Mouse (Mus musculus): Measurements from ENCODE around the gene Napb. TPM values are rescaled to one million over a fixed set of nuclear protein-coding genes. Genes with fewer than 3 reads are reported as not detected.

Napb gene
- total and polyA plus RNA-seq, 3 experiments, result not detected

DNA sequence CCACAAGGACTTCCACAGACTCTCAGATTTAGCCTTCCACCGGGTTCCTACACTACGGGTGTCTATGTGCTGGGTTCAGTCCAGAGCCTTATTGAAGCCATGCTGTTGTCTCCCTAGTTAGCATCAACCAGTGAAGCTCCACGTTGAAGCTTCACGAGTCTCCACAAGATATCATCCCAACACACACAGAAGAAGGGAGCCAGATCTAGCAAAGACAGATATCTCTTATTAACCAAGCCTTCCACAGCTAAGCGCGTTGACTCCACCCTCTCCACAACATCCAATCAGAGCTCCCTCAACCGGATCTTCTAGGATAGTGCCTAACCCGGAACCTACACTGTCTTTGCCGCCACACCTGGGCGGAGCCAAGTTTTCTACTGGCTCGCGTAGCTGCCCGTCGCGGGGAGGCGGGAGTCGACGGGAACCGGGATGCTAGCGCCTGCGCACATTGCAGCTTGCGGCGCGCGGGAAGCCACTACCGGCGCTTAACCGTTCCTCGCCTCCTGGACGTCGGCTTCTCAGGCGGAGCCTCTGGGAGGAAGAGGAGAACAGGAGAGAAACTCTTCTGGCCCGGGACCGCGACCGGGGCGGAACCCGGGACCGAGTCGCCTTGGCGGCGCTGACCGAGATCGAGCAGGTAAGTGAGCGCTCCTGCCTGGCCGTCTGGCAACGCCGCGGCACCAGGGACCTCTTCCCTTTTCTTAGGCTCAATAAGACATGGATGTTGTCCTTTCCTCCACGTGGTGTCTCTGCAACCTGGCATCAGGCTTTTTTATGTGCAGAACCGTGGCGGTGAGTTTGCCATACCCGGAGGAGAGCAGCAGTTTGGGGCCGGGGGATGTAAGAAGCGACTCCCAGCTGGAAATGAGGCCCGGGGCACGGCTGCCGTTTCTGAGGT lies 59.8 kb downstream of the Napb start, which contains the start of gene Nxt1:
Nxt1 (plus strand) TSS at position 403 of the 898 bp plus-strand sequence.
- DNase-seq (ENCODE audit: low read depth, low spot score), result peak; percentile 97

DNA sequence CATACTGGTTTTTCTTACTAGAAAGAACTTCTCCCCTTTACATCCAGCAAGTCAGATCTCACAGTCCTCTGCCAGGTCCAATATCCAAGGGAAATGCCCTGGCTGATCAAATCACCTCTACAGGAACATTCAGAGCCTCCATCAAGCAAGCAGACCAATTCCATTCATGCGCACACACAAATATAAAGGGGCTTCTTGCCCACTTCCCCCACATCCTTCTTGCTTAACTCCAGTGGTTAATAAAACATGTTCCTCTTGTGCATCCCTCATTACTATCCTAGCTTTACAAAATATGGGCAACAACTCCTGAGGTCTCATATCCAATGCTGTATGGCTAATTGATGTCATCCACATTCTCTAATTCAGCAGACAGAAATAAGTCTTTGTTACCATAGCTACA lies 68.8 kb downstream of the Napb start:
- no peak overlapping the region for H3K27ac ChIP-seq (ENCODE audit: control insufficient read depth, low read depth, low read length)
- H3K4me1 ChIP-seq (ENCODE audit: control insufficient read depth in 1 of 2, insufficient read depth in 2 of 2, low read length in 2 of 2), result no peaks in the 10 kb centered on the region
- TF ChIP-seq ETS1 (IDR thresholded peaks at IDR 0.05; ENCODE audit: low read depth, low read length) (no peak), MAZ (IDR thresholded peaks at IDR 0.05; ENCODE audit: low read depth, low read length) (no peak), POLR2AphosphoS2 (IDR thresholded peaks at IDR 0.05; ENCODE audit: low read length) (no peak), USF2 (IDR thresholded peaks at IDR 0.05; ENCODE audit: borderline replicate concordance in 1 of 2, insufficient read depth in 1 of 2, low read depth in 1 of 2, low read length in 2 of 2) (no peak)
- no peaks in the 10 kb centered on the region for H3K36me3 ChIP-seq (ENCODE audit: control insufficient read depth in 1 of 2, insufficient read depth in 2 of 2, low read length in 2 of 2)
- H3K9ac ChIP-seq (ENCODE audit: control insufficient read depth, low read depth, low read length, poor library complexity, severe bottlenecking), result no peak overlapping the region
- DNase-seq (ENCODE audit: low read depth, low spot score), result no peak
- H3K79me2 ChIP-seq (ENCODE audit: control insufficient read depth, insufficient read depth, low read length, poor library complexity), result no peaks in the 10 kb centered on the region
- H3K9me3 ChIP-seq (replicated peaks; ENCODE audit: insufficient read depth, low read length), result no peaks in the 10 kb centered on the region
- H3K4me3 ChIP-seq (ENCODE audit: control insufficient read depth in 1 of 2, insufficient read depth in 1 of 2, low read depth in 2 of 2, low read length in 2 of 2), result no peak overlapping the region
- peaks cover 0 to 1% of the 10 kb centered on the region in 2 experiments; a peak in 3 of 4 replicates for H3K27me3 ChIP-seq (ENCODE audit: control insufficient read depth in 1 of 2, insufficient read depth in 2 of 2, low read length in 2 of 2)

More for the DNA sequence above, 59.8 kb downstream of the Napb start, which contains the start of gene Nxt1:
- Histone ChIP-seq H3K4me3 (ENCODE audit: control insufficient read depth in 1 of 2, insufficient read depth in 1 of 2, low read depth in 2 of 2, low read length in 2 of 2) (peak within 1 kb of the TSS; percentile 78 to 93), H3K36me3 (ENCODE audit: control insufficient read depth in 1 of 2, insufficient read depth in 2 of 2, low read length in 2 of 2) (peaks cover 6 to 13% of the 10 kb centered on the region in 2 experiments), H3K9me3 (replicated peaks; ENCODE audit: insufficient read depth, low read length) (no peaks in the 10 kb centered on the region), H3K9ac (ENCODE audit: control insufficient read depth, low read depth, low read length, poor library complexity, severe bottlenecking) (peak within 1 kb of the TSS; percentile 94), H3K27me3 (ENCODE audit: control insufficient read depth in 1 of 2, insufficient read depth in 2 of 2, low read length in 2 of 2) (no peaks in the 10 kb centered on the region), H3K4me1 (ENCODE audit: control insufficient read depth in 1 of 2, insufficient read depth in 2 of 2, low read length in 2 of 2) (peaks cover 4 to 10% of the 10 kb centered on the region in 2 experiments; a peak in 2 of 4 replicates), H3K79me2 (ENCODE audit: control insufficient read depth, insufficient read depth, low read length, poor library complexity) (peaks cover 23% of the 10 kb centered on the region), H3K27ac (ENCODE audit: control insufficient read depth, low read depth, low read length) (peak within 1 kb of the TSS; percentile 71)
- TF ChIP-seq CHD2 (IDR thresholded peaks at IDR 0.05; ENCODE audit: low read length) (peak; percentile 81), TBP (IDR thresholded peaks at IDR 0.05; ENCODE audit: low read depth, low read length) (peak; percentile 88), TCF12 (IDR thresholded peaks at IDR 0.05; ENCODE audit: low read depth, low read length) (no peak; the same call in 1 of the 2 replicates), HCFC1 (IDR thresholded peaks at IDR 0.05; ENCODE audit: low read depth, low read length) (peak; percentile 99), POLR2A (IDR thresholded peaks at IDR 0.05; ENCODE audit: control insufficient read depth in 1 of 2, insufficient read depth in 1 of 2, low read depth in 1 of 2, low read length in 2 of 2, poor library complexity in 1 of 2) (peak; percentile 47 to 89), MAX (IDR thresholded peaks at IDR 0.05; ENCODE audit: low read length) (peak; percentile 46), ZMIZ1 (IDR thresholded peaks at IDR 0.05; ENCODE audit: low read depth, low read length) (no peak; the same call in 1 of the 2 replicates), EP300 (IDR thresholded peaks at IDR 0.05; ENCODE audit: low read depth in 1 of 2, low read length in 2 of 2) (peak; percentile 19 to 33; a peak in 1 of 4 replicates), ZNF384 (IDR thresholded peaks at IDR 0.05; ENCODE audit: low read depth, low read length) (no peak), ELF1 (IDR thresholded peaks at IDR 0.05; ENCODE audit: low read depth, low read length) (peak; percentile 99), MYC (IDR thresholded peaks at IDR 0.05; ENCODE audit: low read depth, low read length) (peak; percentile 26; the same call in 1 of the 2 replicates), JUND (IDR thresholded peaks at IDR 0.05; ENCODE audit: low read depth, low read length) (no peak), RCOR1 (IDR thresholded peaks at IDR 0.05; ENCODE audit: low read depth, low read length) (no peak), ETS1 (IDR thresholded peaks at IDR 0.05; ENCODE audit: low read depth, low read length) (0 out of 2 replicates have a peak, but pooled peaks have one; percentile 17), NELFE (IDR thresholded peaks at IDR 0.05; ENCODE audit: low read depth, low read length) (peak; percentile 80), USF2 (IDR thresholded peaks at IDR 0.05; ENCODE audit: borderline replicate concordance in 1 of 2, insufficient read depth in 1 of 2, low read depth in 1 of 2, low read length in 2 of 2) (no peak), KAT2A (conservative IDR thresholded peaks at IDR 0.05; ENCODE audit: low read depth, low read length) (peak; percentile 91), E2F4 (IDR thresholded peaks at IDR 0.05; ENCODE audit: borderline replicate concordance, low read depth, low read length) (peak; percentile 85), UBTF (IDR thresholded peaks at IDR 0.05; ENCODE audit: borderline replicate concordance, insufficient read depth, low read depth, low read length) (no peak), SIN3A (IDR thresholded peaks at IDR 0.05; ENCODE audit: low read length) (peak; percentile 60), MAZ (IDR thresholded peaks at IDR 0.05; ENCODE audit: low read depth, low read length) (0 out of 2 replicates have a peak, but pooled peaks have one; percentile 26), GATA1 (IDR thresholded peaks at IDR 0.05; ENCODE audit: low read depth, low read length) (peak; percentile 57; the same call in 1 of the 2 replicates), MEF2A (IDR thresholded peaks at IDR 0.05; ENCODE audit: extremely low read depth, insufficient replicate concordance, low read depth, low read length, poor library complexity, severe bottlenecking) (no peak), RAD21 (IDR thresholded peaks at IDR 0.05; ENCODE audit: low read depth, low read length) (no peak), POLR2AphosphoS5 (IDR thresholded peaks at IDR 0.05; ENCODE audit: borderline replicate concordance, low read depth, low read length) (no peak), NRF1 (IDR thresholded peaks at IDR 0.05; ENCODE audit: insufficient read depth, low read depth, low read length, poor library complexity, severe bottlenecking) (peak; percentile 85), TAL1 (IDR thresholded peaks at IDR 0.05; ENCODE audit: low read length) (no peak), MAFK (IDR thresholded peaks at IDR 0.05; ENCODE audit: borderline replicate concordance, low read depth, low read length) (no peak), SMC3 (IDR thresholded peaks at IDR 0.05; ENCODE audit: low read depth, low read length) (no peak), MXI1 (IDR thresholded peaks at IDR 0.05; ENCODE audit: low read depth, low read length) (peak; percentile 76), POLR2AphosphoS2 (IDR thresholded peaks at IDR 0.05; ENCODE audit: low read length) (peak; percentile 41; the same call in 1 of the 2 replicates)
